Mouse (Mus musculus) G1E (cell line): ENCODE measurements around the gene Pola1.

Experiments used
- CTCF ChIP-seq: IDR thresholded peaks from 2 replicates; pipeline ENCODE4 v1.5.1; 2012; ENCODE audit warnings: low read depth, low read length, inconsistent platforms, mixed read lengths
- GATA1 ChIP-seq: IDR thresholded peaks from 2 replicates; pipeline ENCODE4 v1.6.1; 2012; ENCODE audit warnings: borderline replicate concordance, low read length, inconsistent platforms, mixed read lengths
- GATA2 ChIP-seq: IDR thresholded peaks from 2 replicates; pipeline ENCODE4 v1.6.1; 2012; ENCODE audit warnings: low read depth, low read length, inconsistent platforms, borderline replicate concordance
- POLR2AphosphoS5 ChIP-seq: IDR thresholded peaks from 2 replicates; pipeline ENCODE4 v1.6.1; 2012; ENCODE audit warnings: low read depth, low read length, inconsistent platforms; ENCODE audit not compliant: insufficient replicate concordance
- TAL1 ChIP-seq: conservative IDR thresholded peaks from 2 replicates; pipeline ENCODE4 v1.6.1; 2012; ENCODE audit warnings: low read depth, low read length, inconsistent platforms, mixed read lengths

DNA sequence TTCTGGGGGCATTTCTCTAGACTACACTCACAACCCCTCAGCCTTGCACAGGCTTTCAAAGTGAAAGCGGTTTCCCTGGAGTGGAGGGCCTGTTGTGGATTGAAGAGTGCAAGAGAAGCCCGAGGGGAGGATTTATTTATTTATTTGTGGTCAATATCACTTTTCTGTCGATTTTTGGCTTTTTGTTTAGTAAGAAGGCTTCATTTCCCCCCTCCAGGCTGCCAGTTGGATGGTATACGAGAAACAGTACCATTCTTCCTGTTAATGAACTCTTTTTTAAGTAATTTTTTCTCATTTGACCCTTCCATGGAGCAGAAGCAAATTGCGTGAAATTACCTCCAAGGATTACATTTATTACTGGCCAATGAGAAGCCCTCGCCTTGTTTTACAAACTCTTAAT, 332.2 kb downstream of the Pola1 start:
- TF ChIP-seq CTCF, result no peak
- TF ChIP-seq GATA1, result no peak
- TF ChIP-seq TAL1, result no peak
- no peak for TF ChIP-seq POLR2AphosphoS5
- no peak for TF ChIP-seq GATA2
